Mouse (Mus musculus) kidney, postnatal 0 days (tissue): ENCODE results near the gene Arid5b. TPM values are rescaled to one million over a fixed set of nuclear protein-coding genes. Genes with fewer than 3 reads are reported as not detected.
A peak's percentile ranks its signal among the peaks of the same experiment; 100 is the strongest.

Experiments used
- ATAC-seq: fragments of 200-750 bp; cut with Nextera tagmentation; replicated peaks from 2 replicates; pipeline ENCODE4 v1.8.0; 2017; ENCODE audit warnings: low read depth, moderate number of reproducible peaks, moderate TSS enrichment, moderate library complexity; ENCODE audit not compliant: low FRiP score
- DNase-seq: peaks from one replicate; pipeline ENCODE4 v3.0.0-alpha.2; 2016; ENCODE audit warnings: low spot score
- H3K27ac ChIP-seq: fragments of 300-500 bp; sonication (generic); 2 replicates; pipeline ENCODE4 v1.5.1; 2014; ENCODE audit warnings: mild to moderate bottlenecking
- H3K27me3 ChIP-seq: fragments of 300-500 bp; sonication (generic); 2 replicates; pipeline ENCODE4 v1.6.1; 2014; ENCODE audit warnings: low read length, mixed read lengths; ENCODE audit not compliant: insufficient read depth
- H3K36me3 ChIP-seq: fragments of 300-500 bp; sonication (generic); 2 replicates; pipeline ENCODE4 v1.6.1; 2014; ENCODE audit warnings: low read length, mixed read lengths; ENCODE audit not compliant: insufficient read depth
- H3K4me1 ChIP-seq: fragments of 300-500 bp; sonication (generic); replicated peaks from 2 replicates; pipeline ENCODE4 v1.6.1; 2014; ENCODE audit warnings: antibody characterized with exemption, low read length, mixed read lengths; ENCODE audit not compliant: insufficient read depth
- H3K4me2 ChIP-seq: fragments of 300-500 bp; sonication (generic); 2 replicates; pipeline ENCODE4 v1.6.1; 2014; ENCODE audit warnings: mild to moderate bottlenecking, low read length, moderate library complexity, mixed read lengths
- H3K4me3 ChIP-seq: fragments of 300-500 bp; sonication (generic); replicated peaks from 2 replicates; pipeline ENCODE4 v1.5.1; 2014; ENCODE audit warnings: low read depth, low read length
- H3K9ac ChIP-seq: fragments of 300-500 bp; sonication (generic); 2 replicates; pipeline ENCODE4 v1.6.1; 2014; ENCODE audit warnings: low read depth, low read length
- H3K9me3 ChIP-seq: fragments of 300-500 bp; sonication (generic); replicated peaks from 2 replicates; pipeline ENCODE4 v1.6.1; 2016; ENCODE audit warnings: low read length, inconsistent platforms, mixed read lengths
- CTCF ChIP-seq: IDR thresholded peaks from 2 replicates; pipeline ENCODE4 v1.5.1; 2016; ENCODE audit warnings: antibody characterized with exemption, low read depth, mild to moderate bottlenecking, moderate library complexity
- WGBS: fragments of 180-500 bp; shearing (Covaris S2); extraction: QIAGEN DNeasy Blood & Tissue Kit; methylation state at CpG from one replicate; pipeline ENCODE4 v1.1.7; 2014; 5-methylcytosine and 5-hydroxymethylcytosine counted together
- polyA plus RNA-seq: library from polyadenylated mRNA; unstranded; fragments of >200 nt; fragmentation: Nextera tagmentation; extraction: Ambion mirVana; gene quantifications from 2 replicates; pipeline ENCODE4 v1.2.1, GENCODE M21; 2015

The Arid5b gene
- polyA plus RNA-seq, 1 experiment from 2014 or later = 30.3 TPM

DNA sequence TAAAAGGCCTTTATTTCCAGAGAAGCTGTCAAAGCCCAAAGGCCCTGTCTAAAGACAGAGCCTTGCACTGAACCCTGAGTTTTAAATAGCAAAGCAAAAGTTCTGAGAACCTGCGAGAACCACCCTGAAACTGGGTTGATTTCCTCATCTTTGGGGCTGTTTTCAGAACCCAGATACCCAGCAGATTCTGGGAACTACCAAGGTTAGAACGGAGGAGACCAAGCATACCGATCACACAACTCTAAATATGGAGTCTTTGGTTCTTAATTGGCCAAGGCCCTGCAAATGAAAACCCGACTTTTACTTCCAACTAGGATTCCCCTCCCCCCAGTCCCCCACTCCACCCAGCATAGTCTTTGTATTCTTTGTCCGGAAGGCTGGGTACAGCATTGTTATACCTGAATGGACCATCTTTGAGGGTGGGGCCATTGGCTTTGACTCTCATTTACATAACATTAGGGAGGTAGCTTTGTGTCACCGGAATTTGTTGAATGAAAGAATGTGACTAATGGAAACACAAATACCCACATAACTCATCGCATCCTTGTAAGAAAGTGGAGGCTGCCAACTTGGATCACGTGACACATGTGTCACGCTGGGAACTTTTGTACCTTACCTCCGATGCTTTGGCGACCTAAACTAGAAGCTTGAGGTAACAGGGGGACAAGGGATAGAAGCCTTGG, 141.2 kb downstream of the Arid5b start:
- Histone ChIP-seq H3K27me3 (no peaks in the 10 kb centered on the region), H3K4me3 (no peak overlapping the region), H3K9ac (no peak overlapping the region), H3K27ac (peak overlapping the region; percentile 93), H3K9me3 (no peaks in the 10 kb centered on the region), H3K4me1 (peaks cover 32% of the 10 kb centered on the region), H3K4me2 (peak overlapping the region; percentile 70), H3K36me3 (peaks cover 5% of the 10 kb centered on the region; the same call in 1 of the 2 replicates)
- ATAC-seq (no peak), DNase-seq (no peak)
- WGBS = 72% methylated on average over 11 of the region's 11 CpGs
- no peak for TF ChIP-seq CTCF

DNA sequence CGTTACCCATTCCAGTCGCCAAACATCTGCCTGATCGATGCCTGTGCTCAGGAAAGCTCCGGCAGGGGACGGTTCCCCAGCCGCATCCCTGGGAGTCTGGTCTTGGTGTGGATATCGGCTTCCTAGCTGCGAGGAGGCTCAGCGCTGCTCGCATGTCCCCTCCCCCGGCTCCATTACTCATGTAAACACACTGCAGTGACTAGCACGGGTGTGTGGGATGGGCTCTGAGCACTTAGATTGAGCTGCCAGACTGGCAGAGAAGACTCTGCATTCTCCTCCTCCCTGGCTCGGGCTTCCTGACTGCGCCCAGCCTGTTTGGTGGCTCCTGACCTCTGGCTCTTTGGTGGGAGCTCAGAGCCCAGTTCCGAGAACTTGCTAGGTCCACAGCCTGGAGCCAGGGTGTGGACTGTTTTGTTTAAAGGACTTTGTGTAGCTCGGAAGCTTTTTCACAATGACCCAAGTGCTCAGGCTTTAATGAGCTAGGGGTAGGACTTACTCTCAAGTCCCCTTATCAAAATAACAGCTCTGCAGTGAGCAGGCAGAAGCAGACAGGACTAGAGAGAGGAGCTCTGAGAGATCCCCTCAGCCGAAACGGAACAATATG, 142.0 kb downstream of the Arid5b start:
- Histone ChIP-seq H3K4me3 (peak overlapping the region; percentile 44), H3K36me3 (peaks cover 5% of the 10 kb centered on the region; the same call in 1 of the 2 replicates), H3K9me3 (no peaks in the 10 kb centered on the region), H3K4me1 (peaks cover 32% of the 10 kb centered on the region), H3K27ac (peak overlapping the region; percentile 93), H3K4me2 (peak overlapping the region; percentile 70), H3K9ac (peak overlapping the region; percentile 64), H3K27me3 (no peaks in the 10 kb centered on the region)
- 3% methylated on average over 18 of the region's 18 CpGs for WGBS
- ATAC-seq (peak; percentile 91), DNase-seq (peak; percentile 95)
- TF ChIP-seq CTCF = no peak; the same call in 1 of the 2 replicates

DNA sequence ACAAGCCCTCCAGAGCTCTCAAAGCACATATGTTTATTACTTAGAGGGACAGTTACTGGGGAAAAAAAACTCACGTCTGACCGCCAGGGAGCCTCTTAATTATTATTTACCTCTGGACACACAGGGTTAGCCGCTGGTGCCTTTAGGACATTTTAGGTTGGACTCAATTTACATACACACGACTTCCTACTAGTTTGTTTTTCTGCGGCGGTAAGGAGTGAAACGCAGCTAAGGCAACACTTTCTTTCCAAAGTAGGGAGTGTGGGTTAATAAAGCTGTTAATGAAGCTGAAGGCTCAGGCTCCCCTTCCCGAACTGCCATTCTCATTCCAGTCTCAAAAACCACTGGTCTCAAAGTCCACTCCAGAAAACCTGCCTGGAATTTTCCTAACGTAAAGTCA, 142.5 kb downstream of the Arid5b start:
- ATAC-seq (no peak), DNase-seq (peak; percentile 68)
- Histone ChIP-seq H3K27me3 (no peaks in the 10 kb centered on the region), H3K36me3 (peaks cover 5% of the 10 kb centered on the region; the same call in 1 of the 2 replicates), H3K9ac (peak overlapping the region; percentile 64), H3K4me1 (peaks cover 32% of the 10 kb centered on the region), H3K27ac (peak overlapping the region; percentile 93), H3K4me3 (peak overlapping the region; percentile 44), H3K4me2 (peak overlapping the region; percentile 70), H3K9me3 (no peaks in the 10 kb centered on the region)
- 3% methylated on average over 9 of the region's 9 CpGs for WGBS
- no peak; the same call in 1 of the 2 replicates for TF ChIP-seq CTCF

DNA sequence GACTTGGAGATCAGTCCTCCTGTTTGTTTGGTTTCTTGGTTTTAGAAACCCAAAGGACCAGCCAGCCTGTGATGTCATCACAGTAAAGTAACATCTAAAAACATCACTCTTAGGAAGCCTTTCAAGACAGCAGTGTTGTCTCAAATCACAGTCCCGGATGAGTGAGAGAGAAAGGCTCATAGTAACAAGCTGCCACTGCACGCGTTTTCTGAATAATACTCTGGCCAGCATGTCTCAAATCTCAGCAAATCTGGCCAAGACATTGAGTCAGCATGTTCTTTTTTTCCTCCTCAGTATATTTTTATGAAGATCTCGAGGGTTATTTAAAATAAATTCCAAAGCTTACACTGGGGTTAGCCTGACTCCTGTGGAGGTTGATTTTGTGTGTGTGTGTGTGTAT, 143.1 kb downstream of the Arid5b start:
- DNase-seq (peak; percentile 58), ATAC-seq (no peak)
- peaks cover 10% of the 10 kb centered on the region; the same call in 1 of the 2 replicates for H3K36me3 ChIP-seq
- no peak for TF ChIP-seq CTCF
- peak overlapping the region; percentile 70 for H3K4me2 ChIP-seq
- H3K27me3 ChIP-seq = no peaks in the 10 kb centered on the region
- 22% methylated on average over 4 of the region's 4 CpGs for WGBS
- H3K9me3 ChIP-seq = no peaks in the 10 kb centered on the region
- peaks cover 33% of the 10 kb centered on the region for H3K4me1 ChIP-seq
- peak overlapping the region; percentile 93 for H3K27ac ChIP-seq
- H3K9ac ChIP-seq = peak overlapping the region; percentile 64
- H3K4me3 ChIP-seq = peak overlapping the region; percentile 44

DNA sequence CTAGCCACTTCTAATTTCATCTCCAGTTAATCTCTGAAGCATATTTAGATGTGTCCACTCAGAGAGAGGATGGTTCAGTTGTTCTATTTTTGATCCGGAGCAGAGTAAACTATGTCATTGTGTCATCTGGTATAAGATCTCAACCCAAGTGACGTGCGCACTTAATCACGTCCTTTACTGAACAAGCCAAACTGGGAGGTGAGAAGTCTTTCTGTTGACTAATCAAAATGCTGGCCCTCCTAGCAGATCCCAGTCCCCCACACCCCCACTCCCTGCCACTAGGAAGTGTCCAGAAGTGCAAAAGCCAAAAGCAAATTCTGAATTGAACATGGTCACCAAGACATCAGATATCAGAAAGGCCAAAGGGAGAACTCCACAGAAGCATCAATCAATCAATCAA, 144.0 kb downstream of the Arid5b start:
- peak overlapping the region; percentile 70 for H3K4me2 ChIP-seq
- DNase-seq = no peak
- no peak for ATAC-seq

DNA sequence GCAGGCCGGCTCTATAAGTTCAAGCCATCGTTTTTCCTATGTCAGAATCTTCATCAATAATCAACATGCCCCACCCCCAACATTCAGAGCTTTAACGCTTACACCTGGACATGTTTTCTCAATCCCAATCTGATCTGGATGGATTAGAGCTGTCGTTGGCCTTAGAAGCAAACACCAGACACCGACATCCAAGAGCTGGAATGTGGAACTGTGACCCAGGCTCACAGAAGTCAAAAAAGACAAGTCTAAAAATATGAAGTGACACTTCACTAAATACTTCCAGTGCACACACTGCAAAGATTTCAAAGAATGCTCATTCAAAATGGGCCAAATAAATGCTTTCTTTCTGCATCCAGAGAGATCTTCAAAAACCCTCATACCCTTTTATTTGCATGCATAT, 144.5 kb downstream of the Arid5b start:
- ATAC-seq (no peak), DNase-seq (no peak)
- WGBS = 59% methylated on average over 5 of the region's 5 CpGs
- H3K27ac ChIP-seq = no peak overlapping the region
- no peaks in the 10 kb centered on the region for H3K27me3 ChIP-seq
- no peaks in the 10 kb centered on the region for H3K9me3 ChIP-seq
- H3K36me3 ChIP-seq = peaks cover 13% of the 10 kb centered on the region; the same call in 1 of the 2 replicates
- H3K4me1 ChIP-seq = peaks cover 43% of the 10 kb centered on the region
- H3K4me3 ChIP-seq = no peak overlapping the region
- TF ChIP-seq CTCF = no peak
- no peak overlapping the region for H3K9ac ChIP-seq
- no peak overlapping the region for H3K4me2 ChIP-seq

More for the DNA sequence above, 144.0 kb downstream of the Arid5b start:
- Histone ChIP-seq H3K36me3 (peaks cover 13% of the 10 kb centered on the region; the same call in 1 of the 2 replicates), H3K4me3 (no peak overlapping the region), H3K9ac (no peak overlapping the region), H3K27ac (no peak overlapping the region), H3K27me3 (no peaks in the 10 kb centered on the region), H3K4me1 (peaks cover 39% of the 10 kb centered on the region), H3K9me3 (no peaks in the 10 kb centered on the region)
- 53% methylated on average over 4 of the region's 4 CpGs for WGBS
- TF ChIP-seq CTCF = no peak
